Mouse (Mus musculus) megakaryocyte, embryonic 14.5 days (primary cell): Measurements from ENCODE around the gene Rnd2.
"Not testable (repeated sequence)": the region's sequence is repeated elsewhere in the genome, so short reads cannot be mapped to it uniquely, and the experiment has no call there.

Source experiments
- FLI1 ChIP-seq: IDR thresholded peaks from 2 replicates; pipeline ENCODE4 v1.6.1; 2012; ENCODE audit warnings: low read length, inconsistent platforms, mixed read lengths
- GATA1 ChIP-seq: IDR thresholded peaks from 3 replicates; pipeline ENCODE4 v1.6.1; 2012; ENCODE audit warnings: mixed read lengths, low read length, inconsistent platforms, borderline replicate concordance

- TF ChIP-seq GATA1, FLI1: not testable (repeated sequence)
These were observed 15.2 kb upstream of the Rnd2 start for GRCm38 (mm10) chr11:101449596-101449995.
